Mouse (Mus musculus) small intestine, adult 2 months (tissue): ENCODE results near the gene Apol9a.
"Not testable (repeated sequence)": the region's sequence is repeated elsewhere in the genome, so short reads cannot be mapped to it uniquely, and the experiment has no call there.

Source experiments
- CTCF ChIP-seq: fragments of 200-500 bp; IDR thresholded peaks from 2 replicates; pipeline ENCODE4 v1.5.1; 2012; ENCODE audit warnings: low read depth, mild to moderate bottlenecking, control low read depth, inconsistent platforms, low read length, moderate library complexity, mixed read lengths; ENCODE audit not compliant: insufficient replicate concordance, insufficient read length; ENCODE audit errors: extremely low read depth
- POLR2A ChIP-seq: fragments of 200-500 bp; IDR thresholded peaks from 2 replicates; pipeline ENCODE4 v1.6.1; 2012; ENCODE audit warnings: low read depth, mild to moderate bottlenecking, control low read depth, inconsistent platforms, low read length, moderate library complexity

DNA sequence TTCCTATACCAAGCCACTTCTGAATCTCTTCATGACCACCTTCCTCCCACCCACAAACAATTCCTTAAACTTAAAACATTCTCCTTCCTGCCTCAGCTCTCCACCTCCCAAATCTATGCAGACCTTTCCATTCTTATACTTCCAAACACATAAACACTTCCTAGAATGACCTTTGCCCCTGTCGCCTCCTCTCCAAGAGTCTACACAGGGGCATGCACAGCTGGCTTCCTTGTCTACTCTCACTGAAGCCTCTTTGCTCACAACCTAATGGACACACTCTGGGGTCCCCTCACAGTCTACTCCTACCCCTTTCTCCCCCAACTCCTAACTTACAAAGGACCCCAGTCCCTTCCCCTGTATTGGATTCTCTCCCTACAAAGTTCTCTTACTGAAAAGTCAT lies 34.7 kb upstream of the Apol9a start:
- TF ChIP-seq POLR2A, CTCF: not testable (repeated sequence)
